Mouse (Mus musculus): ENCODE data around the gene Myh1. TPM values are rescaled to one million over a fixed set of nuclear protein-coding genes. Genes with fewer than 3 reads are reported as not detected.

The Myh1 gene
- total and polyA plus RNA-seq, 2 experiments from 2014 or later: 0.15 TPM; not detected in 1

DNA sequence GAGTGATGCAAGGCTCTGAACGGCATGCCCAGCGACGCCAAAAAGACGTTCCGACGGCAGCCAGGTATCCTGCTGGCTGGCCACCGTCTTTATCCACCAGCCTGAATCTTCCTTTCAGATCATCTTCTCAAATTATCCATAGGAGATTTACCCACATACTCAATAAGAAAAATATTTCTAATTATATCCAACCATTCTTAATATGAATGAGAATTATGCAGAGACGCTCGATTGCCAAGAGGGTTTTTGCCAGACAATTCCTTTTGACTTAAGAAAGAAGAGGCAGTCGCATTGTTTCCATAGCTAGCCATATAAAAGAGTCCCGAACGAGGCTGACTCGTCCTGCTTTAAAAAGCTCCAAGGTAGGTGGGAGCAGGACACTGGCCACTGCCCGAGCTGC lies 29.1 kb upstream of the Myh1 start, which contains the start of gene Myh2:
Gene Myh2 (plus strand): TSS at position 301 of the 400 bp plus-strand sequence.
- 74% methylated on average over 14 of the region's 14 CpGs for WGBS
- DNase-seq (ENCODE audit: low spot score): no peak
- Histone ChIP-seq H3K4me1 (ENCODE audit: control insufficient read depth, insufficient read depth) (no peaks in the 10 kb centered on the region), H3K9ac (replicated peaks; ENCODE audit: low read depth, low read length) (no peak within 1 kb of the TSS), H3K9me3 (replicated peaks; ENCODE audit: control insufficient read depth, low read length) (no peaks in the 10 kb centered on the region), H3K27ac (ENCODE audit: low read depth) (no peak within 1 kb of the TSS), H3K27me3 (ENCODE audit: control insufficient read depth, insufficient read depth, low read length) (no peaks in the 10 kb centered on the region), H3K4me3 (ENCODE audit: low read depth, low read length) (no peak within 1 kb of the TSS), H3K36me3 (replicated peaks; ENCODE audit: control insufficient read depth, insufficient read depth, low read length) (no peaks in the 10 kb centered on the region), H3K4me2 (ENCODE audit: low read depth, low read length) (no peak within 1 kb of the TSS)
- ATAC-seq (ENCODE audit: insufficient read depth, low read depth): no peak
- TF ChIP-seq CTCF (IDR thresholded peaks at IDR 0.05; ENCODE audit: low read depth): no peak
- TF ChIP-seq EP300 (IDR thresholded peaks at IDR 0.05; ENCODE audit: low read depth): no peak

DNA sequence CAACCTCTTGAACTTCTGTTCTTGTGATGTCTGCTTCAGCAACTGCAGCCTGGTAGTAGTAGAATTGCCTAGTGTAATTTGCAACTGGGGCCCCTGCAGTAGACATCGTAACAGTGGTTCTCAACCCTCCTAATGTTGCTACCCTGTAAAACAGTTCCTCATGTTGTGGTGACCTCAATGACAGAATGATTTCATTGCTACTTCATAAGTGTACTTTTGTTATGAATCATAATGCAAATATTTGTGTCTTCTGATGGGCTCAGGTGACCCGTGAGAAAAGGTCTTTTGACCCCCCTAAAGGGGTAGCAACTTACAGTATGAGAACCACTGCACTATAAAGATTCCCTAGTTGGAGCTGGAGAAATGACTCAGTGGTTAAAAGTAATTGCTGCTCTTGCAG lies 27.4 kb upstream of the Myh1 start:
- Histone ChIP-seq H3K27me3 (ENCODE audit: control insufficient read depth, insufficient read depth, low read length) (no peaks in the 10 kb centered on the region), H3K4me3 (ENCODE audit: low read depth, low read length) (no peak overlapping the region), H3K4me1 (ENCODE audit: control insufficient read depth, insufficient read depth) (no peaks in the 10 kb centered on the region), H3K27ac (ENCODE audit: low read depth) (no peak overlapping the region), H3K36me3 (replicated peaks; ENCODE audit: control insufficient read depth, insufficient read depth, low read length) (no peaks in the 10 kb centered on the region), H3K9me3 (replicated peaks; ENCODE audit: control insufficient read depth, low read length) (no peaks in the 10 kb centered on the region), H3K9ac (replicated peaks; ENCODE audit: low read depth, low read length) (no peak overlapping the region), H3K4me2 (ENCODE audit: low read depth, low read length) (no peak overlapping the region)
- no peak for DNase-seq (ENCODE audit: low spot score)
- 79% methylated on average over 2 of the region's 2 CpGs for WGBS
- TF ChIP-seq CTCF (IDR thresholded peaks at IDR 0.05; ENCODE audit: low read depth): no peak
- no peak for TF ChIP-seq EP300 (IDR thresholded peaks at IDR 0.05; ENCODE audit: low read depth)
- no peak for ATAC-seq (ENCODE audit: insufficient read depth, low read depth)

DNA sequence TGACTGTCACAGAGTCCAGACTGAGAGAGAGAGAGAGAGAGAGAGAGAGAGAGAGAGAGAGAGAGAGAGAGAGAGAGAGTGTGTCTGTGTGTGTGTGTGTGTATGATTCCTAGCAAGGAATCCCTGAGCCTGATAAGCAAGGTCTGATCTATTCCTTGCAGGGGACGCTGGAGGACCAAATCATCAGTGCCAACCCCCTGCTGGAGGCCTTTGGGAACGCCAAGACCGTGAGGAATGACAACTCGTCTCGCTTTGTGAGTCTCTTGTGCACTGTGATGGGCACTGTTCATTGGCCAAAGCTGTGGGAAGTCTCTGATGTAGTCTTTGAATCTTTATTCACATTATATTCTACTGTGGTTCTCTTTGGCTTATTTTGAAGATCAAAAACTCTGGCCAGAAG lies 23.5 kb upstream of the Myh1 start:
- Histone ChIP-seq H3K36me3 (replicated peaks; ENCODE audit: control insufficient read depth, insufficient read depth, low read length) (no peaks in the 10 kb centered on the region), H3K27ac (ENCODE audit: low read depth) (no peak overlapping the region), H3K4me2 (ENCODE audit: low read depth, low read length) (no peak overlapping the region), H3K9me3 (replicated peaks; ENCODE audit: control insufficient read depth, low read length) (no peaks in the 10 kb centered on the region), H3K4me3 (ENCODE audit: low read depth, low read length) (no peak overlapping the region), H3K4me1 (ENCODE audit: control insufficient read depth, insufficient read depth) (no peaks in the 10 kb centered on the region), H3K9ac (replicated peaks; ENCODE audit: low read depth, low read length) (no peak overlapping the region), H3K27me3 (ENCODE audit: control insufficient read depth, insufficient read depth, low read length) (no peaks in the 10 kb centered on the region)
- DNase-seq (ENCODE audit: low spot score): no peak
- WGBS: 55% methylated on average over 5 of the region's 5 CpGs
- no peak for ATAC-seq (ENCODE audit: insufficient read depth, low read depth)
- TF ChIP-seq EP300 (IDR thresholded peaks at IDR 0.05; ENCODE audit: low read depth) (no peak), CTCF (IDR thresholded peaks at IDR 0.05; ENCODE audit: low read depth) (no peak)

DNA sequence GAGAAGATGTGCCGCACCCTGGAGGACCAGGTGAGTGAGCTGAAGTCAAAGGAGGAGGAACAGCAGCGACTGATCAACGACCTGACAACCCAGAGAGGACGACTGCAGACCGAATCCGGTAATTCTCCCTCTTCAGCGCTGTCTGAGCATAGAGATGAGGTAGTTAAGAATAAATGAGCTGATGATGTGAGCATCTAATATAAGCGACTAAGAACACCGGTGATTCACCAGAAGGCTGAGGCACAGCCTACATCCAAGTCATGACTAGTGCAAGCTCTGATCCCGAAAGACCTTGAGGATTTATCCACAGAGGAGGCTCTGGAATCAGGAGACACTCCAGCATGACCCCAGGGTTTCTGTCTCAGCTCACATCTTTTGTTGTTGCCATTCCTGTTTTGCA lies 9.5 kb upstream of the Myh1 start:
- TF ChIP-seq EP300 (IDR thresholded peaks at IDR 0.05; ENCODE audit: low read depth) (no peak), CTCF (IDR thresholded peaks at IDR 0.05; ENCODE audit: low read depth) (no peak)
- no peak overlapping the region for H3K4me3 ChIP-seq (ENCODE audit: low read depth, low read length)
- no peaks in the 10 kb centered on the region for H3K27me3 ChIP-seq (ENCODE audit: control insufficient read depth, insufficient read depth, low read length)
- H3K4me2 ChIP-seq (ENCODE audit: low read depth, low read length): no peak overlapping the region
- H3K36me3 ChIP-seq (replicated peaks; ENCODE audit: control insufficient read depth, insufficient read depth, low read length): no peaks in the 10 kb centered on the region
- DNase-seq (ENCODE audit: low spot score): no peak
- no peaks in the 10 kb centered on the region for H3K4me1 ChIP-seq (ENCODE audit: control insufficient read depth, insufficient read depth)
- no peaks in the 10 kb centered on the region for H3K9me3 ChIP-seq (replicated peaks; ENCODE audit: control insufficient read depth, low read length)
- no peak overlapping the region for H3K9ac ChIP-seq (replicated peaks; ENCODE audit: low read depth, low read length)
- no peak for ATAC-seq (ENCODE audit: insufficient read depth, low read depth)
- 70% methylated on average over 10 of the region's 10 CpGs for WGBS
- H3K27ac ChIP-seq (ENCODE audit: low read depth): no peak overlapping the region

DNA sequence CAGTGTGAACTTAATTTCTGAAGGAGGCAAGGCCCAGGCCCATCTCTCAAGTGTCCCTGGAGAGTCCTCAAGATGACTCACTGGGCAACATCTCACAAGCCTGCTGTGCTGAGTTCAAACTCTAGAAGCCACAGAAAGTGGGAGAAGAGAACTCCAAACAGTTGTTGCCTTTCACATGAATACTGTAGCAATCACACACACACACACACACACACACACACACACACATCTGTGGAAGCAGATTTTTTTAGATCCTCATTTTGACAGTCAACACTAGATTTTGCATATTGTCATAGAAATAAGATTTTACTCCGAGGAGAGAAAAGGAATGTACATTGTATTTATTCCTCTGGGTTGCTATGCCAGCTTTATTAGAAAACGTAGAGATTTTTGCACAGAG lies 9.0 kb upstream of the Myh1 start:
- no peak overlapping the region for H3K4me2 ChIP-seq (ENCODE audit: low read depth, low read length)
- no peak for DNase-seq (ENCODE audit: low spot score)
- H3K9me3 ChIP-seq (replicated peaks; ENCODE audit: control insufficient read depth, low read length): no peaks in the 10 kb centered on the region
- no peak overlapping the region for H3K27ac ChIP-seq (ENCODE audit: low read depth)
- no peaks in the 10 kb centered on the region for H3K4me1 ChIP-seq (ENCODE audit: control insufficient read depth, insufficient read depth)
- no peaks in the 10 kb centered on the region for H3K27me3 ChIP-seq (ENCODE audit: control insufficient read depth, insufficient read depth, low read length)
- no peak for ATAC-seq (ENCODE audit: insufficient read depth, low read depth)
- no peak overlapping the region for H3K4me3 ChIP-seq (ENCODE audit: low read depth, low read length)
- no peak overlapping the region for H3K9ac ChIP-seq (replicated peaks; ENCODE audit: low read depth, low read length)
- no peak for TF ChIP-seq EP300 (IDR thresholded peaks at IDR 0.05; ENCODE audit: low read depth)
- TF ChIP-seq CTCF (IDR thresholded peaks at IDR 0.05; ENCODE audit: low read depth): no peak
- H3K36me3 ChIP-seq (replicated peaks; ENCODE audit: control insufficient read depth, insufficient read depth, low read length): no peaks in the 10 kb centered on the region
- WGBS: 73% methylated on average over 2 of the region's 2 CpGs

DNA sequence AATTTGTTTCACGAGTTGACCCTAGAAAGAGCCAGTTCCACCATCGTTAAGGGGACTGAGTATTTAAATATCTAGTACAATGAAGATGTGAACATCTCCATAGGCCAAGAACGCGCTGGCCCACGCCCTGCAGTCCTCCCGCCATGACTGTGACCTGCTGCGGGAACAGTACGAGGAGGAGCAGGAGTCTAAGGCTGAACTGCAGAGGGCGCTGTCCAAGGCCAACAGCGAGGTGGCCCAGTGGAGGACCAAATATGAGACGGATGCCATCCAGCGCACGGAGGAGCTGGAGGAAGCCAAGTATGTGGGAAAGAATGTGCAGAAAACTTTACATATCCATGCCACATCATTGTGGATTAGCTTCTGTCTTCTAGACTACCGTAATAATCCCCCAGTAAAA lies 8.4 kb upstream of the Myh1 start:
- no peaks in the 10 kb centered on the region for H3K9me3 ChIP-seq (replicated peaks; ENCODE audit: control insufficient read depth, low read length)
- H3K9ac ChIP-seq (replicated peaks; ENCODE audit: low read depth, low read length): no peak overlapping the region
- H3K36me3 ChIP-seq (replicated peaks; ENCODE audit: control insufficient read depth, insufficient read depth, low read length): no peaks in the 10 kb centered on the region
- no peaks in the 10 kb centered on the region for H3K27me3 ChIP-seq (ENCODE audit: control insufficient read depth, insufficient read depth, low read length)
- TF ChIP-seq CTCF (IDR thresholded peaks at IDR 0.05; ENCODE audit: low read depth): no peak
- no peak overlapping the region for H3K4me2 ChIP-seq (ENCODE audit: low read depth, low read length)
- no peak overlapping the region for H3K27ac ChIP-seq (ENCODE audit: low read depth)
- no peak for DNase-seq (ENCODE audit: low spot score)
- no peaks in the 10 kb centered on the region for H3K4me1 ChIP-seq (ENCODE audit: control insufficient read depth, insufficient read depth)
- 84% methylated on average over 14 of the region's 14 CpGs for WGBS
- ATAC-seq (ENCODE audit: insufficient read depth, low read depth): no peak
- H3K4me3 ChIP-seq (ENCODE audit: low read depth, low read length): no peak overlapping the region
